Mouse (Mus musculus) lung, postnatal 14 days (tissue): Measurements from ENCODE around the gene Stxbp6.
A peak's percentile ranks its signal among the peaks of the same experiment; 100 is the strongest.
"Not testable (repeated sequence)": the region's sequence is repeated elsewhere in the genome, so short reads cannot be mapped to it uniquely, and the experiment has no call there.

ENCODE experiments used
- DNase-seq: peaks from one replicate; pipeline ENCODE4 v3.0.0; 2021

The Stxbp6 gene

GRCm38 (mm10) chr12:45074611-45075342, at the start of gene Stxbp6:
Gene Stxbp6, minus strand, starts transcription at chr12:45074709.
- DNase-seq: peak; percentile 88

DNA sequence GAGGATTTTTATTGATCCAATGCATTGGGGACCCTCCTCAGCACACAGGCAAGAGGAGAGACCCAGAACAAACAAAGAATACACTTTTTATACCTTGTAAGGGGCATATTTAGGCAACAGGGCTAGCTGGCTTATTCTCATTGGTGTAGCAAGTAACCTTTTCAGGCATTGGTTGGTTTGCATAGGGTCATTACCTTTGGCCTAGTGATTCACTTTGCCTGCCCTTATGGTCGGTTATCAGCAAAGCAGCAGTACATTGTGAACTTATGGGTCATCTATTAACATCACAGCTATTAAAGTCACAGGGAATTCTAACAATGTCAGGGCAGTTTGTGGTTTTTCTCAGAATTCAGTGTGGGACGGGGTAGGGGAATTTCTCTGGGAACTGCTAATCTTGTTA, 28.4 kb upstream of the Stxbp6 start:
- DNase-seq: not testable (repeated sequence)

DNA sequence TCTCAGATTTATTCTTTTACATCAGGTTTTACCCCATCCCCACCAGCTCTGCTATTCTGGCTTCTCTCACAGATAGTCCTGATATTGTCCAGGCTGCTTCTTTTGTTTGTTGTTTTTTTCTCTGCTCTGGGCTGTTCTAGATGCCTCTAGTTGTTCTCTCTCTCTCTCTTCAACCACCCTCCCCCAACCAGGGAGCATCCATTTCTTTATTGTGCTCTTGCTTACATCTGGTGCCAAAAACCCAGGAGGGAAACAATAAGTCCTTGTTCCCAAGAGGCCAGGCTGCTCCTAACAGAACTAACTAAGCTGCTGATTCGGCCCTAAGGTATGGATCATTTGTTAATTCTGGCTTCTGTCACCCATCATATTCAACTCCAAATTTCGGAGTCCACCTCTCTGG, 19.2 kb upstream of the Stxbp6 start:
- no peak for DNase-seq

DNA sequence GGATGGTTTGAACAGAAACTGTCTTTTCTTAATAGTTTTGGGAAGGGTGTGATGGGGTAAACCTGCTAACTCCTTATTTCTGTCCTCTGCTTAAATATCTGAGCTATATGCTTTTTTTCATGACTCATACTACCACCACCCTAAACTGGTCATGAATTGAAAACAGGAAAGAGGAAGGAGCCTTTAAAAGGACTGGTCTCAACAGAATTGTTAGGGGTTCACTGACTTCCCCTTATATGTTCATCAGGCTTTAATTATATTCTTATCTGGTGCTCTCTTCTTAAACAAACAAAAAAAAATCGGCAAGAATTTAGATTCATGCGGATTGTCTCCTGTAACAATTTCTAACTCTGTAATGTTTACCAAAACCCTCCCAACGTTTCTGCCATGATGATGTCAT, 17.9 kb upstream of the Stxbp6 start:
- DNase-seq: no peak

DNA sequence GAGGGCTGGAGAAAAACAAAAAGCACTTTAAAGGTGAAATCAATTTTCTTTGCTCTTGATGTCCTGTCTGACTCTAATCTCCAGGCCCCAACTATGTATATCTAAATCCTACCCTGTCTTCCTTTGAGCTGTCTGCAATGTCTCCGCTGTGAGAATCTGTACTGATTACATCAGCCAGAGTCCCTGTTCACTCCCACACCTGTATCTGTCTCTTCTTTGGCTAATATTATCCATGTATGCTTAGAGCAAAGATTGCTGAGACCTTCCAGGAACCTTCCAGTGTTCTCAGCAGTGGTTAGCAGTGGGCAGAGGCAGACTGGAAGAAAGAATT, 8.6 kb upstream of the Stxbp6 start:
- DNase-seq: no peak

DNA sequence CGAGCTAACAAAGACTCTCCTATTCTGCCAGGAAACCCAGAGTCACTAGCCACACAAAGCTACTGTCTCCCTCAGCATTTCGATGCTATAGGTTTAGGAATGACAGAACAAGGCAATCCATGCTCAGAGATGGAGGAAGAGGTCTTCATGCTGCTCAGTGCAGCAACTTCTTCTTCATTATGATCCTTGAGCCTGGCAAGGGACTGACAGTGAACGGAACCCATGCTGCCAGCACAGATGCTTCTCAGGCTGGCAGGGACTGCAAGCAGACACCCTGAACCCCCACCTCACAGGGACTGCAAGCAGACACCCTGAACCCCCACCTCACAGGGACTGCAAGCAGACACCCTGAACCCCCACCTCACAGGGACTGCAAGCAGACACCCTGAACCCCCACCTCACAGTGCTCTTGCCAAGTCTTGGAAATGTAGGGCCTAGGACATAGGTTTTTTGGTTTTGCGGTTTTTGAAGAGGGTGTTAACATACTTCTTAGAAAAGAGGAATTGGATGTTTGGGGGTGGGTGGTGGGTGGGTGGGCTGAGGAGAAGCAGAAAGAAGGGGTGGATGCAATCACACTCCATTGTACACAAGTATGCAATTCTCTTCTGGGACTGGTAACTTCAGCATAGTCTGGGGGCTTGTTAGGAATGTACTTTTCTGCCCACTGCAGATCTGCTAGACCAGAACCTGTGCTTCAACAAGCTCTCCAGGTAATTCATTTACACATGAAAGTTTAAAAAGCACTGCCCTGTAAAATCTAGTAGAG, 8.1 kb upstream of the Stxbp6 start:
- no peak for DNase-seq

- no peak for DNase-seq
These were observed 7.1 kb upstream of the Stxbp6 start for GRCm38 (mm10) chr12:45081617-45082016.

- DNase-seq: no peak
These were observed 6.2 kb upstream of the Stxbp6 start for GRCm38 (mm10) chr12:45080753-45081122.

GRCm38 (mm10) chr12:45080036-45080752, 5.7 kb upstream of the Stxbp6 start:
- DNase-seq: no peak

DNA sequence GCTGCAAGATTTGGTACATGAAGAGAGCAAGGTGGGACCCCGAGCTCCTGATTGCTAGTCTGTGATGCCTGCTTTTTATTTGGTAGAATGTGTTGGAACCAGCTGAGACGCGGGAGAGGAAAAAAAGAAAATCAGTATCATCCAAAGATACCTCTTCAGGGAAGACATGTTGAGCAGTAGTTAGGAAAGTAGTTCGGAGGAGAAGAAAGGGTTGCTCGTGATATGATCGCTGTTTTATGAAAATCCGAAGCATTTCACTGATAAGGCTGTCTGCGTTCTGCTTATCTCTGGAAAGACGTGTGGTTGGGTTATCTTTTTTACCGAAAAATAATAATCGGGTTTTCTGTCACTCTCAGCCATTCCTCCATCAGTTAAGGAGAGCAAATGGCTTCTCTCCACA, 1.1 kb upstream of the Stxbp6 start:
- no peak for DNase-seq

- DNase-seq: peak; percentile 78
These were observed 387 bp downstream of the Stxbp6 start for GRCm38 (mm10) chr12:45074042-45074601.

DNA sequence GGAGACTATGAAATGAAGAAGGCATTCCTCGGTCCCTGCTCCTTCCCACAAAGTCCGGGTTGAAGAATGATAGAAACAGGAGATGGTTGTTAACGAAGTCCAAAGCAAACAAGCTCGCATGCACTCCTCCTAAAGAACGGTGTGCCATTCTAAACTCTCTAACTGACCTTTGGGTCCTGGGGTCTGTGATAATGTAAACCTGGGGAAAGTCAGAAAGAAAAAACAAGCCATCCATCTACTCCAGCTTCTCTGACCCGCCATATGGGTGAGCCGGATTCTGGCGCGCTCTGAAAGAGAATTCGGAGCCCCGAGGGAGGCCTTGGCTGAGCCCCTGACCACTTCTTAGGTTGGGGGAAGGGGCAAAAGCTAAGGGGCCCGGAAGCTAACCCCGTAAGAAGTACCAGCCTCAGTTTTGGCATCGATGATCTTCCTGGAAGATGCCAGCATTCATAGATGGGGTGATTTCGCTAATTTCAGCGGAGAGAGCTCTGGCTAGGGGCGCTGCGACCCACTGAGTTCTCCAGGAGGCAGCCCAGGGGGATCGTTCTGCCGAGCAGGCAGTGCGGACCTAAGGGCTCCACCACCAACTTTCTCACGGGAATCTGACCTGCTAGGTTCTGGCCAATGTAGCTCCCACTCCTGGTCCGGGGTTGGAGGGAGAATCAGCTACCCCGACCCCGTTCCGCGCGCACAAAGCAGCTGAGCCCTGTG, 1.0 kb downstream of the Stxbp6 start:
- DNase-seq: no peak

DNA sequence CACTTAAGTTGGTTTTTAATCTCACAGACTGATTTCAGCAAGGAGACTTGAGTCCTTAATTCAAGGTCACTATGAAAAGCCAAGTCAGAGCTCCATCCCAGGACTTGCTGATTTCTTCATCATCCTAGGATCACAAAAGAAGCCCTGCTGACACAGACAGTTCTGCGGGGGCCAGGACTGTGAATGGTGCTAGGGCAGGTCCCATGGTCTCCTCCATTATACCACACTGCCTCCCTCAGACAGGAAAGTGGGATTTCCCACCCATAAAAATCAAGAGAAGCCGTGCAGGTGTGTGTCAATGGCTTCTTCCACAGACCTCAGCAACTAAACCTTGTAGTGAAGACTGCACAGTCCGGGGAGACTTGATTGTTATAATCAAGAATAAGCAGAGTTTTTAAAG, 2.3 kb downstream of the Stxbp6 start:
- DNase-seq: no peak

- DNase-seq: no peak
These were observed 4.3 kb downstream of the Stxbp6 start for GRCm38 (mm10) chr12:45070186-45070585.

- no peak for DNase-seq
These were observed 6.3 kb downstream of the Stxbp6 start for GRCm38 (mm10) chr12:45068145-45068754.

DNA sequence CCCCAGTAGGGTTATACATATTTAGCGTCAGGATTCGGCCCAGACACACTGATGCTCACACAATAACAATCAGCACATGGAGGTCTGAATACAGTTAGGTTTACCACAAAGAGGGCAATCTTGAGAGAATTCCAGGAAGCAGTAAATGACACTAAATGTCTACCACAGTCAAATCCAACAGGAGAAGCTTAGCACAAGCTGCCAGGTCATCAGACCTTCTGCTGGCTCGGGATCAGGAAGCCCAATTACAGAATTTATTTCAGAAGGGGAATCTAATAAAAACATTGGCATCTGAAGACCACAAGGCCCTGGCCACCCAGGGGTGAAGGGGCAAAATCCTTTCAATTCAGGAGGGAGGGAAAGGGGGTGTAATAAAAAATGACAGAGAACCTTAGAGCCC, 6.8 kb downstream of the Stxbp6 start:
- DNase-seq: no peak

GRCm38 (mm10) chr12:45067047-45067685, 7.3 kb downstream of the Stxbp6 start:
- no peak for DNase-seq

GRCm38 (mm10) chr12:45063606-45064005, 10.9 kb downstream of the Stxbp6 start:
- DNase-seq: peak; percentile 56

DNA sequence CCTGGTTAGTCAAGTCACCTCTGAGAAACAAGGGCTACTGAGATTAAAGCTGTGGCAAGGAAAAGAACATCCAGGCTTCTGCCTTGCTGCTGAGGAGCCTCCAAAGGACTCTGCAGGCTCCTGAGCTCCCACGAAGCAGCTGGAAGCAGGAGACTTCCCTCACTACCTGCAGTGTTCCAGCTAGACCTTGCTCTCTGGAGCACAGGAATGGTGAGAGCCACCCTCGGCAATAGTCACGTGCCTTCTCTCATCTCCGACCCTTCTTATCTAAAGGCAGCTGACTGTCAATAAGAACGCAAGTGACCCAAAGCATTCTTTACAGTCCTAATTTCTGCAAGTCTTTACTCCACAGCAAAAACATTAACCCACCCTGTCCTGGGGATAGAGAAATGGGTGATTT, 13.2 kb downstream of the Stxbp6 start:
- DNase-seq: no peak

GRCm38 (mm10) chr12:45060804-45061203, 13.7 kb downstream of the Stxbp6 start:
- no peak for DNase-seq

GRCm38 (mm10) chr12:45058007-45058406, 16.5 kb downstream of the Stxbp6 start:
- DNase-seq: no peak

GRCm38 (mm10) chr12:45056372-45056771, 18.1 kb downstream of the Stxbp6 start:
- DNase-seq: no peak
